Mouse (Mus musculus) inflammation-experienced regulatory T-cells, adult 6 months (primary cell): ENCODE results near the gene Meis2. TPM values are rescaled to one million over a fixed set of nuclear protein-coding genes. Genes with fewer than 3 reads are reported as not detected.

Experiments used
- ATAC-seq: one replicate; pipeline ENCODE4 v1.8.0; 2017
- polyA plus RNA-seq, 3 experiments: library from polyadenylated mRNA; unstranded; fragments of 100-300 nt; shearing (Covaris generic); gene quantifications; one replicate each; pipeline ENCODE4 v1.2.1; 2017

Gene Meis2
- polyA plus RNA-seq, 3 experiments from 2014 or later = 0.34 TPM; not detected in 2

DNA sequence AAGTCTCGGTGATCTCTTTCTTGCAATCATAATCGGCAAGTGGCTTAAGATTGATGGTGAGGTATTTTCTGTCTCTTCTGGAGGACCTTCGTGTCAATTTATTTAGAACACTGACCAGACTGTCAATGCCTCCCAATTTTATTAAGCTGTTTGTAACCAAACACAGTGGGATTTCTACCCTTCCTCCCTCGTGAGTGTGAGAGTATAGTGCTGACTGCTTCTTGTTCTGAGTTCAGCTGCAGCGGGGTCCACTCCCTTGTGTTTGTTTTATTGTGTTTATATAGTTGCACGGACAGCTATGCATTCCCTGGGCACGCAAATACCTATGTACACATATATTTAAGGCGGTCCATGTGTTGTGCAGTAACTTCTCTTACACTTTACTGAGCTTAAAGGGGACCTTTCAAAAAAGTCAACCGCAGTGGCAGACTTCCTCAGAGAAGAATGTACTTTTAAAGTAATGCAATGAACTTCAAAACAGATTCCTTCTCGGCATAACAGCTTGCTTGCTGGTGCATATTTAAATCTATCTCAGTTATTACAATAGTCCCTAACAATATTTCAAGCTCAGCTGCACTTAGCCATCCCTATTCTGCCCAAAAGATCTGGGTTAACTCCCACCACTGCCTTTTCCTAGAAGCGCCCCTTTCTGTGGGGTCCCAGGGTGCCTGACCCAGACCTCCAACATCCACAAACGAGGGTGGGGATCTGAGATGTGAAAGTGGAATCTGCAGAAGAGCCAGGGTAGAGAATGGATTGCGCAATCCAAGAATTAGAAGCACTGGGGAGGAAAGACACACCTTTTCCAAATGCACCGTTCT, 211.4 kb downstream of the Meis2 start:
- no peak for ATAC-seq

DNA sequence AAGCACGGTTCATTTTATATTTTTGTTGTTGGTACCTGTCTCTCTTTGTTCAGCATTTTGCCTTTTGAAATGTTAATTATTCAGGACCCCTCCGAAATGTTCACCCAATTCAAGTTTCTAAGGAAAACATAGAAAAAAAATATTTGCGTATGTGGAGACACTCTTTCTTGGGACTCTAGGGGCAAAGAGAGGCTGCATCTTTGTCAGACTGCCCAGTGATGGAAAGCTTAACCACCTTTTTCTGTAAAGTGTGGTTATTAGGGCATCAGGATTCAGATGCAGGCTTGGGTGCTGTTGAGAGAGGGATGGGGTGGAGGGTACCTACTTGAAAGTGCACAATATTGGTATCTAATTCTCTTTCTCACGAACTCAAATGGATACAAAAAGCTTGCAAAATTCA, 212.4 kb downstream of the Meis2 start:
- ATAC-seq = no peak

DNA sequence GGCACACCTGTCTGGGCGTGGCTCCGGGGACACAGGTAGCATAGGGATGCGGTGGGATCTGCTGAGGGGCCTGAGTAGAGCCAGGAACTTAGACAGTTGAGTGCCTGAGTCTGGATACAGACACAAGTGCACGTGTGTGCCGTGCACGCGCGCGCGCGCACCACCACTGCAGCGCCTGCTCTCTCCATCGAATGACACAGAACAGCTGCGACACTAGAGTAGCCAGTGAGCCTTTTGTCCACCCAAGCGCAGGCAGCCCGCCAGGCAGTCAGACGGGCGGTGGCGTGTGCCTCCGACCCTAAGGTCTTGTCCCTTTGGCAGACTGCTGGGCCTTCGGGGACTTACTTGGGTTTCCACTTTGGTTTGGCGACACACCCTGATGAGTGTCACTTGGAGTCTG, 213.0 kb downstream of the Meis2 start:
- no peak for ATAC-seq

DNA sequence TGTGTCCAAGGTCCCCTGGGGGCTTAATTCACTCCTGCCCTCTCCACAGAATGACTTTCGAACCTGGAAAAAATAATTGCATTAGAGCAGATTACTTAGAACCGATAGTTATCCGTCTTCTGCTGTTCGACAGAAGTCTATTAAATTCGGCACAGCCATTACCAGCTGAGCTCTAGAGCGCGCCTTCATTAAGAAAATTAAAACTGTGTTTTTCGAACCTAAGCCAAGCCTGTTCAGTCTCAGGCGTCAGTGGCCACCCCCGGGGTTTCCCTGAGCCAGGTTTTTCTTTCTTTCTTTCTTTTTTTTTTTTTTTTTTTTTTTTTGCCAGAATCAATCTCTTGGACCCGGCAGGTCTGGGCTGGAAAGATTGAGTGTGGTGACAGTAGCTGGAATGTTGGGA, 213.5 kb downstream of the Meis2 start:
- ATAC-seq = no peak

DNA sequence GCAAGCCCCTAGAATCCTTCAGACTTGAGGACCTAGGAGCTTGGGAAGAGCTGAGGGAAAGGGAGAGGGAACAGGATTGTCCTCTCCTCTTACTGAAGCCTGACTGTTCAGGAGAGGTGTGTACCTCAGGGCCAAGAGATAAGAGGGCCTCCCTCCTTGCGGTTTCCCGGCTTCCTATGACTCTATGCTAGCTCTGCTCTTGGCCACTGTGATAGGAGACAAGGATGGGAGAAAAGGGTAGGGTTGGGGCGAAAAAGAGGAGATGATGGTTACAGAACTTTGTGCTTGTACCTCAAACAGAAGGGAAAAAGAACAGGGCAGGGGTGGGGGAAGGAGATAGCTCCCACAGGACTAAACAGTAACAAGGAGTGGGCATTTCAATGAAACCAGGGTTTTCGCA, 214.7 kb downstream of the Meis2 start:
- no peak for ATAC-seq

DNA sequence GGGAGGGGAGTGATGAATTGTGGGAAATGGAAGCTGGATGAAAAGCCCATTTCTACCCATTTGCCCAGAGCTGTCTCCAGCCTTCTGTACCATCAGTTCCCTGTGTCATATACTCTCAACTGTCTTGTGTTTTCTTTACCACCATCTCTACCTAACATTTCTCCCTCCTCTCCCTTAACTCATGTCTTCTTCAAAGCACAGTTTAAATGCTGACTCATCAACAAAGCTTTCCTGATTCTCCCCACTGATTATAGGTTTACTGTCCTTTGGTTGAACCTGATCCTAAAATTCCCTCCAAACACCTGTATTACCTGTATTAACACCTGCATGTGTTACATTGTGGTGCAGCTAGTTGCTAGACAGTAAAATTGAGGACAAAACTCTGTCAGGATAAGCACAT, 222.8 kb downstream of the Meis2 start:
- ATAC-seq = no peak

DNA sequence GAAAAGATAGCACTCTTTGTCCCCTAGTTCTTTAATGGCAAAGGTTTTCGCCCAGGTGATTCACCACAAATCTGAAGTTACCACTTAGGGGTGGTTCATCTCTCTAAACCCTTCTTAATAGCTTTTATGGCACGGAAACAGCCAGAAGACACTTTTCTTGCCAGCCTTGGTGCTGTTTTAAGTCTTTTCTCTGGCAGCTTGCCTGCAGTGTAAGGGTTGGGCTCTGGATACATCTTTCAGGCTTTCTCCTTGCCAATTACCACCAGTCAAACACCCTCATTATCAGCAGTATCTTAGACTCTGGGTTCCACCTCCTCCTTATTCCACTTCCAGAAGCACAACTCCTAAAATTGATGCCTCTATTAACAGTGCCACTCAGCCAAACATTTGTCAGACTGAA, 229.6 kb downstream of the Meis2 start:
- no peak for ATAC-seq

DNA sequence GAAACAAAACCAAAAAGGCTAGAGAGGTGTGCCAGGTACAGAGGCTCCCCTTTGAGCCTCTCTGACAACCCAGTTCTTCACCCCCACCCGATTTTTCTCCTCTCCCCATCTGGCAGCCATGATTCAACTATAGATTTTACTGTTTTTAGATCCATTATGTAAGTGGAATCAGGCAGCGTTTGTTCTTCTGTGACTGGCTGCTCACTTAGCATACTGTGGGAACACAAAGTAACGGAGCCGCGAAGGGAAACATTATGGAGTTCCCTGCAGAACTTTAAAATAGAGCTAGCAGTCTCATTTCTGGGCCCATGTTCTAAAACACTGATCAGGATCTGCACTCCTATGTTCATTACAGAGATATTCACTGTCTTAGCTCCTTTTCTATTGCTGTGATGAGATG, 243.3 kb downstream of the Meis2 start:
- ATAC-seq = no peak

DNA sequence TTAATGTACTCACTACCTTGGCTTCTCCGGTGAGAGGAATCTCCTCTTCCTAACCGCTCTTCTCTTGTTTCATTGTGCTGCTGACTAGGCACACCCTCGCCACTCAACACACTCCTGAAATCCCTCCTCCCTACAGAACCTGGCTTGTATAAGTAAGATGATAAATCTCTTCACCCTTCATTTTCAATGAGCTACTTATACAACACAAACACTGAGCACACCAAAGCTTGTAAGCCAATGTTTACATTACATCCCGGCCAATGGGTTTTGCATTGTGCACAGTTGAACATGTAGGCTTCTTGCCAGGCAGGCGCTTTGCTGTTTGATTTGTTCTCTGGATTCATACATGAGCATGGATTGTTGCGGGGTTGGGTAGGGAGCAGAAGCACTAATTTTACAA, 247.7 kb downstream of the Meis2 start:
- ATAC-seq = no peak

DNA sequence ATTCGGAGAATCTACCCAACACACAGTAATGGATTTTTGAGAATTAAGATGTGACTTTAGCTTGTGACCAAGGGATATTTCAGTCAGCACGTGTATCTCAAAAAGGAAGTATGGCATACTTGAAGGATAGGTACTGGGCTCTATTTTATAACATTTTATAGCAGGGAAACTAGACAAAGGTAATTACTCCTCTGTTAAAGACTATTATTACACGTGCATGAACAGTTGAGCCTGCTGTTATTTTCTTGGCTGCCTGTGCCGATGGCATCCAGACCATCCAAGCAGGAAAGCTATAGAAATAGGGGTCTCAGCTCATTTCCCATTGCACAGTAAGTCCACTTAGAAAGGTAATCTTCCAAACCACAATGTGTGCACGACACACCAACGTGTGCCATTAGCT, 251.9 kb downstream of the Meis2 start:
- no peak for ATAC-seq

DNA sequence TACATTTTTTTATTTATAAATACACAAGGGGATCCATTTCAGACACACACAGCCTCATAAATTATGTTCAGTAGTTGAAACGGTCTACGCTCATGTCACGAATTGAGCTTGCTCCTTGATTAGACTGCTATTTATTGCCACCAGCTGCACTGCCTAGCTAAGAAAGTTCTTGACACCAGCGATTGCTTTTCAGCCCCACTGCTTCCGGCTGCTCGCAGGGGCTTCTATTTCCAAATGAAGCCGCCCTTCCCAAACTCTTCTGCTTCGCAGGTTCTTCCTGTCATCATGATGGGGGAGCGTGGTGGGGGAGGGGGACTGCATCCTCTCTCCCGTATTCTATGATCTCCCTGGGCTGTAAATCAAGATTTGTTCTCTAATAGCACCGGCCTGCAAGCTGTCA, 252.3 kb downstream of the Meis2 start:
- no peak for ATAC-seq
